Mouse (Mus musculus) forebrain, embryonic 16.5 days (tissue): ENCODE measurements around the gene Slc10a7. TPM values are rescaled to one million over a fixed set of nuclear protein-coding genes. Genes with fewer than 3 reads are reported as not detected.
"Not testable (repeated sequence)": the region's sequence is repeated elsewhere in the genome, so short reads cannot be mapped to it uniquely, and the experiment has no call there.

ENCODE experiments used
- ATAC-seq: fragments of 200-750 bp; cut with Nextera tagmentation; 2 replicates; pipeline ENCODE4 v1.8.0; 2017; ENCODE audit warnings: mild to moderate bottlenecking, moderate library complexity
- H3K27ac ChIP-seq: fragments of 300-500 bp; sonication (generic); 2 replicates; pipeline ENCODE4 v1.5.1; 2014; ENCODE audit warnings: low read length, control low read depth
- H3K27me3 ChIP-seq: fragments of 300-500 bp; sonication (generic); replicated peaks from 2 replicates; pipeline ENCODE4 v1.6.1; 2014; ENCODE audit warnings: low read length; ENCODE audit not compliant: control insufficient read depth, insufficient read depth
- H3K36me3 ChIP-seq: fragments of 300-500 bp; sonication (generic); 2 replicates; pipeline ENCODE4 v1.6.1; 2014; ENCODE audit not compliant: control insufficient read depth, insufficient read depth
- H3K4me1 ChIP-seq: fragments of 300-500 bp; sonication (generic); replicated peaks from 2 replicates; pipeline ENCODE4 v1.6.1; 2014; ENCODE audit warnings: low read length; ENCODE audit not compliant: control insufficient read depth, insufficient read depth
- H3K4me2 ChIP-seq: fragments of 300-500 bp; sonication (generic); 2 replicates; pipeline ENCODE4 v1.6.1; 2014; ENCODE audit warnings: mild to moderate bottlenecking, low read length, control low read depth
- H3K4me3 ChIP-seq: fragments of 300-500 bp; sonication (generic); replicated peaks from 2 replicates; pipeline ENCODE4 v1.5.1; 2014; ENCODE audit warnings: mild to moderate bottlenecking, low read length, control low read depth
- H3K9ac ChIP-seq: fragments of 300-500 bp; sonication (generic); replicated peaks from 2 replicates; pipeline ENCODE4 v1.6.1; 2014; ENCODE audit warnings: low read depth, low read length, control low read depth
- H3K9me3 ChIP-seq: fragments of 300-500 bp; sonication (generic); 2 replicates; pipeline ENCODE4 v1.6.1; 2016; ENCODE audit warnings: low read length; ENCODE audit not compliant: control insufficient read depth
- WGBS: fragments of 180-500 bp; shearing (Covaris S2); extraction: QIAGEN DNeasy Blood & Tissue Kit; methylation state at CpG from one replicate; pipeline ENCODE4 v1.1.7; 2014; 5-methylcytosine and 5-hydroxymethylcytosine counted together
- polyA plus RNA-seq: library from polyadenylated mRNA; unstranded; fragments of >200 nt; fragmentation: Nextera tagmentation; extraction: Ambion mirVana; gene quantifications from 2 replicates; pipeline ENCODE4 v1.2.1, GENCODE M21; 2015

The Slc10a7 gene
- 9.6 and 9.9 TPM in 2 replicates for polyA plus RNA-seq

- H3K27ac ChIP-seq, result peak within 1 kb of the TSS; percentile 98
- H3K36me3 ChIP-seq, result peaks cover 9% of the 10 kb centered on the region
- H3K4me2 ChIP-seq, result peak within 1 kb of the TSS; percentile 86
- 0% methylated on average over 51 of the region's 51 CpGs for WGBS
- peak within 1 kb of the TSS; percentile 96 for H3K4me3 ChIP-seq
- peak; percentile 97 for ATAC-seq
- peak within 1 kb of the TSS; percentile 97 for H3K9ac ChIP-seq
- H3K4me1 ChIP-seq, result peaks cover 14% of the 10 kb centered on the region
- H3K27me3 ChIP-seq, result no peaks in the 10 kb centered on the region
- H3K9me3 ChIP-seq, result no peaks in the 10 kb centered on the region
These were observed at the start of gene Slc10a7 for GRCm38 (mm10) chr8:78509273-78510031. TSS of gene Slc10a7 (plus strand) at chr8:78509346.

GRCm38 (mm10) chr8:78463941-78464340, 45.2 kb upstream of the Slc10a7 start:
- Histone ChIP-seq H3K4me2 (no peak overlapping the region), H3K9ac (no peak overlapping the region), H3K4me1 (no peaks in the 10 kb centered on the region), H3K27ac (no peak overlapping the region), H3K4me3 (no peak overlapping the region), H3K36me3 (no peaks in the 10 kb centered on the region), H3K27me3 (no peaks in the 10 kb centered on the region), H3K9me3 (no peaks in the 10 kb centered on the region)
- ATAC-seq, result no peak
- 86% methylated on average over 2 of the region's 2 CpGs for WGBS

GRCm38 (mm10) chr8:78467889-78468288, 41.3 kb upstream of the Slc10a7 start:
- 92% methylated on average over 2 of the region's 2 CpGs for WGBS
- no peak for ATAC-seq

GRCm38 (mm10) chr8:78477051-78477829, 31.9 kb upstream of the Slc10a7 start:
- no peaks in the 10 kb centered on the region for H3K4me1 ChIP-seq
- H3K4me2 ChIP-seq, result no peak overlapping the region
- ATAC-seq, result no peak
- no peaks in the 10 kb centered on the region for H3K36me3 ChIP-seq
- no peak overlapping the region for H3K27ac ChIP-seq
- no peak overlapping the region for H3K4me3 ChIP-seq
- H3K27me3 ChIP-seq, result no peaks in the 10 kb centered on the region
- H3K9me3 ChIP-seq, result no peaks in the 10 kb centered on the region
- no peak overlapping the region for H3K9ac ChIP-seq
- WGBS, result 61% methylated on average over 6 of the region's 6 CpGs

More at GRCm38 (mm10) chr8:78467889-78468288, 41.3 kb upstream of the Slc10a7 start:
- Histone ChIP-seq H3K9me3 (no peaks in the 10 kb centered on the region), H3K27ac (no peak overlapping the region), H3K4me1 (no peaks in the 10 kb centered on the region), H3K4me3 (no peak overlapping the region), H3K27me3 (no peaks in the 10 kb centered on the region), H3K9ac (no peak overlapping the region), H3K36me3 (no peaks in the 10 kb centered on the region), H3K4me2 (no peak overlapping the region)

- Histone ChIP-seq H3K27me3 (no peaks in the 10 kb centered on the region), H3K9me3 (no peaks in the 10 kb centered on the region), H3K4me3 (no peak overlapping the region), H3K9ac (no peak overlapping the region), H3K27ac (no peak overlapping the region), H3K4me2 (no peak overlapping the region), H3K4me1 (no peaks in the 10 kb centered on the region), H3K36me3 (no peaks in the 10 kb centered on the region)
- ATAC-seq, result no peak
- 86% methylated on average over 3 of the region's 3 CpGs for WGBS
These were observed 19.4 kb upstream of the Slc10a7 start for GRCm38 (mm10) chr8:78489733-78490132.

GRCm38 (mm10) chr8:78493031-78493430, 16.1 kb upstream of the Slc10a7 start:
- H3K9ac ChIP-seq, result no peak overlapping the region
- no peak overlapping the region for H3K4me3 ChIP-seq
- no peak overlapping the region for H3K27ac ChIP-seq
- WGBS, result 37% methylated on average over 2 of the region's 2 CpGs
- ATAC-seq, result no peak
- H3K36me3 ChIP-seq, result no peaks in the 10 kb centered on the region
- no peaks in the 10 kb centered on the region for H3K4me1 ChIP-seq
- H3K4me2 ChIP-seq, result no peak overlapping the region
- no peaks in the 10 kb centered on the region for H3K27me3 ChIP-seq
- H3K9me3 ChIP-seq, result no peaks in the 10 kb centered on the region

GRCm38 (mm10) chr8:78496273-78496672, 12.9 kb upstream of the Slc10a7 start:
- not testable (repeated sequence) for H3K4me1 ChIP-seq, H3K36me3 ChIP-seq, ATAC-seq, H3K9me3 ChIP-seq, H3K4me3 ChIP-seq, H3K27me3 ChIP-seq, H3K9ac ChIP-seq, H3K27ac ChIP-seq, H3K4me2 ChIP-seq
- WGBS, result 94% methylated on average over 3 of the region's 3 CpGs

- Histone ChIP-seq H3K36me3 (peaks cover 19% of the 10 kb centered on the region), H3K4me1 (peaks cover 6% of the 10 kb centered on the region), H3K9me3 (no peaks in the 10 kb centered on the region), H3K9ac (no peak overlapping the region), H3K27ac (no peak overlapping the region), H3K27me3 (no peaks in the 10 kb centered on the region), H3K4me2 (no peak overlapping the region), H3K4me3 (no peak overlapping the region)
- ATAC-seq, result no peak
- WGBS, result 70% methylated on average over 2 of the region's 2 CpGs
These were observed 6.4 kb upstream of the Slc10a7 start for GRCm38 (mm10) chr8:78502706-78503105.

GRCm38 (mm10) chr8:78507979-78508718, 997 bp upstream of the Slc10a7 start:
- H3K27me3 ChIP-seq, result no peaks in the 10 kb centered on the region
- no peaks in the 10 kb centered on the region for H3K9me3 ChIP-seq
- under 1% methylated on average over 32 of the region's 38 CpGs for WGBS
- peaks cover 14% of the 10 kb centered on the region for H3K4me1 ChIP-seq
- ATAC-seq, result peak; percentile 24
- peak overlapping the region; percentile 96 for H3K4me3 ChIP-seq
- peak overlapping the region; percentile 98 for H3K27ac ChIP-seq
- H3K9ac ChIP-seq, result peak overlapping the region; percentile 97
- H3K36me3 ChIP-seq, result peaks cover 19% of the 10 kb centered on the region
- peak overlapping the region; percentile 57 for H3K4me2 ChIP-seq
